Mouse (Mus musculus) CH12.LX (cell line): Measurements from ENCODE around the gene Fxyd7. TPM values are rescaled to one million over a fixed set of nuclear protein-coding genes. Genes with fewer than 3 reads are reported as not detected.

ENCODE experiments used
- DNase-seq: peaks from one replicate; pipeline ENCODE4 v3.0.0-alpha.2; 2013; ENCODE audit errors: extremely low read depth
- H3K27ac ChIP-seq: 2 replicates; pipeline ENCODE4 v1.5.1; 2012; ENCODE audit warnings: low read depth, mild to moderate bottlenecking, control low read depth, moderate library complexity; ENCODE audit not compliant: insufficient read depth
- H3K27me3 ChIP-seq: replicated peaks from 2 replicates; pipeline ENCODE3; 2012; ENCODE audit warnings: inconsistent platforms
- H3K36me3 ChIP-seq, 2 experiments: replicated peaks in 1 of 2; 2 replicates each; pipeline versions ENCODE3 to v1.6.1; 2012; ENCODE audit warnings: inconsistent platforms in 1 of 2, low read length in 1 of 2, mild to moderate bottlenecking in 1 of 2, mixed read lengths in 1 of 2, moderate library complexity in 1 of 2; ENCODE audit not compliant: control insufficient read depth in 1 of 2, insufficient read depth in 1 of 2
- H3K4me1 ChIP-seq, 2 experiments: 2 replicates each; pipeline ENCODE4 v1.6.1; 2012; ENCODE audit warnings: inconsistent platforms in 1 of 2, moderate library complexity in 1 of 2; ENCODE audit not compliant: insufficient read depth in 2 of 2, control insufficient read depth in 1 of 2
- H3K4me2 ChIP-seq: 2 replicates; pipeline ENCODE4 v1.6.1; 2012; ENCODE audit warnings: low read depth, mild to moderate bottlenecking, control low read depth; ENCODE audit not compliant: poor library complexity, insufficient read depth, severe bottlenecking
- H3K4me3 ChIP-seq, 3 experiments: fragments of 150-350 bp in 1 of 3; sonication (generic) in 1 of 3; replicated peaks in 1 of 3; 2 replicates each; pipeline versions ENCODE3 to v1.5.1; 2011 to 2012; ENCODE audit warnings: low read depth in 2 of 3, low read length in 2 of 3, mild to moderate bottlenecking in 2 of 3, moderate library complexity in 2 of 3, control low read depth in 1 of 3, improper control_type of control experiment in 1 of 3, inconsistent platforms in 1 of 3, mixed read lengths in 1 of 3; ENCODE audit not compliant: poor library complexity in 1 of 3
- H3K79me2 ChIP-seq: replicated peaks from 2 replicates; pipeline ENCODE4 v1.6.1; 2012; ENCODE audit warnings: mild to moderate bottlenecking, moderate library complexity; ENCODE audit not compliant: control insufficient read depth, poor library complexity, insufficient read depth, severe bottlenecking; ENCODE audit errors: extremely low read depth
- H3K9ac ChIP-seq: 2 replicates; pipeline ENCODE4 v1.6.1; 2012; ENCODE audit warnings: low read depth, mild to moderate bottlenecking, control low read depth, moderate library complexity; ENCODE audit not compliant: insufficient read depth
- H3K9me3 ChIP-seq: replicated peaks from 2 replicates; pipeline ENCODE3; 2012; ENCODE audit warnings: low read length, inconsistent platforms, mixed read lengths
- CHD2 ChIP-seq: IDR thresholded peaks from 2 replicates; pipeline ENCODE4 v1.6.1; 2011; ENCODE audit warnings: low read length, improper control_type of control experiment
- ELF1 ChIP-seq: IDR thresholded peaks from 2 replicates; pipeline ENCODE4 v1.6.1; 2014; ENCODE audit warnings: low read depth, mild to moderate bottlenecking, inconsistent platforms, low read length, improper control_type of control experiment
- EP300 ChIP-seq: IDR thresholded peaks from 2 replicates; pipeline ENCODE4 v1.6.1; 2011; ENCODE audit warnings: low read length, improper control_type of control experiment
- HCFC1 ChIP-seq: IDR thresholded peaks from 2 replicates; pipeline ENCODE4 v1.6.1; 2012; ENCODE audit warnings: low read depth, mild to moderate bottlenecking, inconsistent platforms, low read length, improper control_type of control experiment
- IRF4 ChIP-seq: IDR thresholded peaks from 2 replicates; pipeline ENCODE4 v1.6.1; 2014; ENCODE audit warnings: low read depth, mild to moderate bottlenecking, inconsistent platforms, low read length, improper control_type of control experiment
- MAX ChIP-seq: IDR thresholded peaks from 2 replicates; pipeline ENCODE4 v1.6.1; 2011; ENCODE audit warnings: low read length, improper control_type of control experiment
- MAZ ChIP-seq: IDR thresholded peaks from 2 replicates; pipeline ENCODE4 v1.6.1; 2012; ENCODE audit warnings: low read depth, mild to moderate bottlenecking, inconsistent platforms, low read length, improper control_type of control experiment, moderate library complexity
- MXI1 ChIP-seq: IDR thresholded peaks from 2 replicates; pipeline ENCODE4 v1.6.1; 2011; ENCODE audit warnings: mild to moderate bottlenecking, low read depth, low read length, improper control_type of control experiment
- NELFE ChIP-seq: IDR thresholded peaks from 2 replicates; pipeline ENCODE4 v1.6.1; 2011; ENCODE audit warnings: low read depth, low read length, improper control_type of control experiment
- NRF1 ChIP-seq: IDR thresholded peaks from 2 replicates; pipeline ENCODE4 v1.6.1; 2014; ENCODE audit warnings: low read depth, mild to moderate bottlenecking, inconsistent platforms, low read length, improper control_type of control experiment, moderate library complexity
- POLR2A ChIP-seq: IDR thresholded peaks from 2 replicates; pipeline ENCODE4 v1.6.1; 2011; ENCODE audit warnings: low read depth, mild to moderate bottlenecking, improper control_type of control experiment, low read length
- RCOR1 ChIP-seq: conservative IDR thresholded peaks from 2 replicates; pipeline ENCODE4 v1.6.1; 2012; ENCODE audit warnings: low read depth, mild to moderate bottlenecking, inconsistent platforms, low read length, improper control_type of control experiment
- SIN3A ChIP-seq: IDR thresholded peaks from 2 replicates; pipeline ENCODE4 v1.6.1; 2012; ENCODE audit warnings: low read length, improper control_type of control experiment, inconsistent platforms
- TCF12 ChIP-seq: IDR thresholded peaks from 2 replicates; pipeline ENCODE4 v1.6.1; 2014; ENCODE audit warnings: low read depth, mild to moderate bottlenecking, inconsistent platforms, low read length, improper control_type of control experiment
- USF1 ChIP-seq: IDR thresholded peaks from 2 replicates; pipeline ENCODE4 v1.6.1; 2014; ENCODE audit warnings: low read depth, mild to moderate bottlenecking, inconsistent platforms, low read length, improper control_type of control experiment
- USF2 ChIP-seq: conservative IDR thresholded peaks from 2 replicates; pipeline ENCODE4 v1.6.1; 2011; ENCODE audit warnings: low read depth, low read length, improper control_type of control experiment
- ZC3H11A ChIP-seq: IDR thresholded peaks from 2 replicates; pipeline ENCODE4 v1.6.1; 2012; ENCODE audit warnings: low read depth, mild to moderate bottlenecking, inconsistent platforms, low read length, improper control_type of control experiment
- ZKSCAN1 ChIP-seq: IDR thresholded peaks from 2 replicates; pipeline ENCODE4 v1.6.1; 2012; ENCODE audit warnings: low read depth, inconsistent platforms, low read length, improper control_type of control experiment, borderline replicate concordance
- ZNF384 ChIP-seq: IDR thresholded peaks from 2 replicates; pipeline ENCODE4 v1.6.1; 2012; ENCODE audit warnings: low read depth, low read length, improper control_type of control experiment, inconsistent platforms
- dilution Hi-C: fragments of 300-500 bp; cut with MboI; formaldehyde crosslinking; loops from 2 replicates; pipeline ENCODE4 v1.14.3; 2020; ENCODE audit warnings: low sequenced_read_pairs; ENCODE audit not compliant: extremely low pct_unique_long_range_greater_than_20kb, extremely low pct_ligation_motif_present
- in situ Hi-C: fragments of 300-500 bp; cut with MboI; formaldehyde crosslinking; loops from 3 replicates; pipeline ENCODE4 v1.14.3; 2019; ENCODE audit warnings: low sequenced_read_pairs, low pct_ligation_motif_present, low pct_unique_long_range_greater_than_20kb, mixed read lengths
- polyA plus RNA-seq: library from polyadenylated mRNA; unstranded; fragments of >175 nt; gene quantifications from 2 replicates; pipeline ENCODE4 v1.2.1, GENCODE M21; 2012; ENCODE audit warnings: low read depth; ENCODE audit not compliant: insufficient read length
- total RNA-seq, 2 experiments: library from RNA; depleted of rRNA; stranded (reverse); fragments of 300-350 nt in 1 of 2; fragments of >200 nt in 1 of 2; gene quantifications; 2 replicates each; pipeline ENCODE4 v1.2.3; 2012 to 2014

The Fxyd7 gene
- total and polyA plus RNA-seq, 3 experiments, result not detected

GRCm38 (mm10) chr7:31008175-31008574, 43.1 kb downstream of the Fxyd7 start:
- dilution Hi-C loops, result no loop called here
- DNase-seq, result no peak

GRCm38 (mm10) chr7:31007775-31008174, 43.5 kb downstream of the Fxyd7 start:
- peaks cover 3% of the 10 kb centered on the region for H3K9me3 ChIP-seq
- no peak overlapping the region for H3K4me2 ChIP-seq
- no peak overlapping the region for H3K27ac ChIP-seq
- H3K4me1 ChIP-seq, result peaks cover under 1 to 11% of the 10 kb centered on the region in 2 experiments; a peak in 3 of 4 replicates
- no peaks in the 10 kb centered on the region for H3K27me3 ChIP-seq
- in situ Hi-C loops, result no loop called here
- no peaks in the 10 kb centered on the region for H3K79me2 ChIP-seq
- TF ChIP-seq ZNF384 (no peak), EP300 (no peak)
- DNase-seq, result no peak
- dilution Hi-C loops, result no loop called here
- H3K4me3 ChIP-seq, result no peak overlapping the region
- H3K36me3 ChIP-seq, result no peaks in the 10 kb centered on the region
- H3K9ac ChIP-seq, result no peak overlapping the region

More at GRCm38 (mm10) chr7:31008175-31008574, 43.1 kb downstream of the Fxyd7 start:
- Histone ChIP-seq H3K4me3 (no peak overlapping the region), H3K27ac (no peak overlapping the region), H3K27me3 (no peaks in the 10 kb centered on the region), H3K9me3 (peaks cover 3% of the 10 kb centered on the region), H3K4me1 (peaks cover 0 to 9% of the 10 kb centered on the region in 2 experiments; a peak in 2 of 4 replicates), H3K36me3 (no peaks in the 10 kb centered on the region), H3K79me2 (no peaks in the 10 kb centered on the region), H3K4me2 (no peak overlapping the region), H3K9ac (no peak overlapping the region)
- in situ Hi-C loops, result no loop called here
- TF ChIP-seq NRF1 (no peak), USF1 (no peak), RCOR1 (no peak), ZC3H11A (no peak), EP300 (no peak), MAX (no peak)

GRCm38 (mm10) chr7:31002650-31003049, 48.6 kb downstream of the Fxyd7 start:
- Histone ChIP-seq H3K36me3 (no peaks in the 10 kb centered on the region), H3K27ac (no peak overlapping the region), H3K79me2 (no peaks in the 10 kb centered on the region), H3K27me3 (no peaks in the 10 kb centered on the region), H3K4me3 (no peak overlapping the region), H3K9me3 (peaks cover 3% of the 10 kb centered on the region), H3K4me2 (no peak overlapping the region), H3K4me1 (peaks cover 18 to 34% of the 10 kb centered on the region in 2 experiments), H3K9ac (no peak overlapping the region)
- in situ Hi-C loops, result no loop called here
- DNase-seq, result peak; percentile 59
- TF ChIP-seq HCFC1, result peak; percentile 63
- TF ChIP-seq CHD2, result no peak
- TF ChIP-seq MAX, result peak; percentile 30; the same call in 1 of the 2 replicates
- TF ChIP-seq MAZ, result no peak
- TF ChIP-seq TCF12, result 0 out of 2 replicates have a peak, but pooled peaks have one; percentile 11
- TF ChIP-seq EP300, result no peak
- TF ChIP-seq NELFE, result 0 out of 2 replicates have a peak, but pooled peaks have one; percentile 18
- TF ChIP-seq RCOR1, result no peak
- TF ChIP-seq ZKSCAN1, result no peak
- peak; percentile 39; the same call in 1 of the 2 replicates for TF ChIP-seq POLR2A
- no peak for TF ChIP-seq USF2
- TF ChIP-seq IRF4, result peak; percentile 53; the same call in 1 of the 2 replicates
- TF ChIP-seq SIN3A, result 0 out of 2 replicates have a peak, but pooled peaks have one; percentile 25
- TF ChIP-seq ELF1, result peak; percentile 61
- no peak for TF ChIP-seq MXI1
- dilution Hi-C loops, result no loop called here
